In genomic region chr1:136673293-136673692, GRCm38 (mm10) we compare ENCODE assay signal across 1 mouse cellular context.
TF ChIP-seq lines count a peak whose summit lies in the region.

No protein-coding gene starts in this region.

TF ChIP-seq in CH12.LX, 34 proteins besides CTCF, POLR2A, EP300 and RAD21 (continued from another document):
- no peak for TF ChIP-seq MAFK (IDR thresholded peaks at IDR 0.05; ENCODE audit: insufficient replicate concordance, low read length)
- no peak for TF ChIP-seq RCOR1 (conservative IDR thresholded peaks at IDR 0.05; ENCODE audit: low read depth, low read length)
